In the genomic region with DNA sequence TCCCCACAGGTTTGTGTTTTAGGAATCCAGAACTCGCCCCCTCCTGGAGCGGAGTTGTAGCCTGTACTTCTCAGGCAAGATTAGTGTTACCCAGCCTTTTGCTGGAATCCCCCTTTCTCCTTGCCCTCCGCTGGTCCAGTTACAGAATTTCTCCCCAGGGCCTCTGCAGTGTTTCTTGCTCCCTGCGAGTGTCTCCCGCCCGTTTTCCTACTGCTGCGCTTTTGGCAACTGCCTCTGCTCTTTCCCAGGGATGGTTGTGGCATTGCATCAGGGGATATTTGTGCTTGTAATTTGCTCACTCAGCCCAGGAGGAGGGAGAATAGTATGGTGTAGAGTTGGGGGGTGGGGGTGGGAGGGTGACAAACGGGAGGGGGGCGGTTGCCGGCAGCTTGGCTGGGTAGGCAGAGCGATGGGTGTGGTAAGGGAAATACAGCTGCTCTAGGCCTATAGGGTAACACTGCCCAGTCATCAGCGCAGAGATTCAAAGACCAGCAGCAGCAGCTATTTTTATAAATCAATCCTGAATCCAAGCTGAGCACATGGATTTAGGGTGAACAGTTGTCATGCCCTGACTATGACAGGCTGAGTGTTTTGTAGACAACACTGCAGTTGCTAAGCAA, we compare ENCODE assay signal across 8 mouse cellular contexts. TPM values are rescaled to one million over a fixed set of nuclear protein-coding genes. Genes with fewer than 3 reads are reported as not detected.
A peak's percentile ranks its signal among the peaks of the same experiment; 100 is the strongest.
DNase-seq lines count a peak whose midpoint lies in the region; ATAC-seq lines count a peak whose summit lies in the region.

No protein-coding gene starts in this region.

- H3K4me1 ChIP-seq in intestine, embryonic 14.5 days (replicated peaks; ENCODE audit: control insufficient read depth, insufficient read depth, low read length) = peaks cover 7% of the 10 kb centered on the region
- H3K4me1 ChIP-seq in midbrain, embryonic 13.5 days (replicated peaks) = peaks cover 14% of the 10 kb centered on the region
- H3K4me1 ChIP-seq in stomach, embryonic 14.5 days (ENCODE audit: control insufficient read depth, insufficient read depth, low read length) = peaks cover 6% of the 10 kb centered on the region; the same call in 1 of the 2 replicates

- H3K27ac ChIP-seq in intestine, embryonic 14.5 days (ENCODE audit: low read depth) = peak overlapping the region; percentile 96
- H3K27ac ChIP-seq in midbrain, embryonic 13.5 days = peak overlapping the region; percentile 93
- H3K27ac ChIP-seq in stomach, embryonic 14.5 days (ENCODE audit: low read length) = peak overlapping the region; percentile 95

- H3K4me3 ChIP-seq in intestine, embryonic 14.5 days (ENCODE audit: low read depth, low read length) = peak overlapping the region; percentile 68
- peak overlapping the region; percentile 82 for H3K4me3 ChIP-seq in midbrain, embryonic 13.5 days (replicated peaks)
- peak overlapping the region; percentile 86 for H3K4me3 ChIP-seq in stomach, embryonic 14.5 days (ENCODE audit: low read depth, low read length)

- H3K4me2 ChIP-seq in intestine, embryonic 14.5 days (ENCODE audit: low read length) = peak overlapping the region; percentile 77
- peak overlapping the region; percentile 76 for H3K4me2 ChIP-seq in midbrain, embryonic 13.5 days (replicated peaks)
- H3K4me2 ChIP-seq in stomach, embryonic 14.5 days (replicated peaks; ENCODE audit: low read depth, low read length) = peak overlapping the region; percentile 64

- no peaks in the 10 kb centered on the region for H3K27me3 ChIP-seq in intestine, embryonic 14.5 days (replicated peaks; ENCODE audit: control insufficient read depth, insufficient read depth, low read length)
- no peaks in the 10 kb centered on the region for H3K27me3 ChIP-seq in midbrain, embryonic 13.5 days
- no peaks in the 10 kb centered on the region for H3K27me3 ChIP-seq in stomach, embryonic 14.5 days (ENCODE audit: control insufficient read depth, insufficient read depth, low read length)

- H3K9me3 ChIP-seq in intestine, embryonic 14.5 days (ENCODE audit: control insufficient read depth, low read length) = no peaks in the 10 kb centered on the region
- H3K9me3 ChIP-seq in midbrain, embryonic 13.5 days = no peaks in the 10 kb centered on the region
- no peaks in the 10 kb centered on the region for H3K9me3 ChIP-seq in stomach, embryonic 14.5 days (ENCODE audit: control insufficient read depth, low read depth, low read length)

- peak; percentile 34 for DNase-seq in cerebellum, adult 11 months
- peak; percentile 39 to 46 for DNase-seq in cerebellum, postnatal 36 days
- peak; percentile 52 for DNase-seq in gastrocnemius, postnatal 10 days
- peak; percentile 74 for DNase-seq in intestine, embryonic 14.5 days (ENCODE audit: low spot score)
- DNase-seq in left cerebral cortex, postnatal 4 days = peak; percentile 27

- intact Hi-C loops in left cerebral cortex, postnatal 4 days (cut with DNase I) = loop anchor here (5.0 kb wide), 1 partner anchor 41 kb away; no protein-coding TSS in a partner anchor

- H3K9ac ChIP-seq in intestine, embryonic 14.5 days (ENCODE audit: low read length) = peak overlapping the region; percentile 69
- peak overlapping the region; percentile 84 for H3K9ac ChIP-seq in midbrain, embryonic 13.5 days (replicated peaks)
- peak overlapping the region; percentile 79 for H3K9ac ChIP-seq in stomach, embryonic 14.5 days (replicated peaks; ENCODE audit: low read depth, low read length)

- ATAC-seq in cerebellum, adult (ENCODE audit: insufficient number of reproducible peaks, low FRiP score, low TSS enrichment) = no peak
- ATAC-seq in intestine, embryonic 14.5 days (replicated peaks; ENCODE audit: low FRiP score, low TSS enrichment, low read depth) = no peak
- ATAC-seq in midbrain, embryonic 13.5 days = no peak
- ATAC-seq in stomach, embryonic 14.5 days (ENCODE audit: insufficient number of reproducible peaks, insufficient read depth, low FRiP score, low read depth) = no peak

- 1% methylated on average over 12 of the region's 12 CpGs for WGBS in intestine, embryonic 14.5 days
- 1% methylated on average over 12 of the region's 12 CpGs for WGBS in midbrain, embryonic 13.5 days
- under 1% methylated on average over 12 of the region's 12 CpGs for WGBS in stomach, embryonic 14.5 days

- H3K36me3 ChIP-seq in intestine, embryonic 14.5 days (ENCODE audit: control insufficient read depth, insufficient read depth, low read length) = no peaks in the 10 kb centered on the region
- no peaks in the 10 kb centered on the region for H3K36me3 ChIP-seq in midbrain, embryonic 13.5 days
- no peaks in the 10 kb centered on the region for H3K36me3 ChIP-seq in stomach, embryonic 14.5 days (ENCODE audit: control insufficient read depth, insufficient read depth, low read length)

RNA-seq across cellular contexts. Expression of gene Map4, which starts 1.6 kb away (rescaled TPM):
- total RNA-seq in gastrocnemius, postnatal 10 days (2021) = 100 to 1,000 TPM; 466 to 507 TPM
- 60.8 and 67.1 TPM in 2 replicates for polyA plus RNA-seq in intestine, embryonic 14.5 days (2014; fragmentation: Nextera tagmentation; extraction: Ambion mirVana)
- 100 to 1,000 TPM; 477 to 488 TPM for total RNA-seq in left cerebral cortex, postnatal 4 days (2021)
- polyA plus RNA-seq in midbrain, embryonic 13.5 days (2015; fragmentation: Nextera tagmentation; extraction: Ambion mirVana) = 127 and 129 TPM in 2 replicates
- polyA plus RNA-seq in stomach, embryonic 14.5 days (2014; fragmentation: Nextera tagmentation; extraction: Ambion mirVana) = 62.0 and 65.2 TPM in 2 replicates

RNA-seq across cellular contexts. Expression of gene Cdc25a, which starts 57.5 kb away (rescaled TPM):
- total RNA-seq in gastrocnemius, postnatal 10 days (2021) = 1 to 10 TPM; 6.2 to 9.2 TPM
- 33.0 and 35.5 TPM in 2 replicates for polyA plus RNA-seq in intestine, embryonic 14.5 days (2014; fragmentation: Nextera tagmentation; extraction: Ambion mirVana)
- total RNA-seq in left cerebral cortex, postnatal 4 days (2021) = 10 to 100 TPM in 1 of 2 experiments, 1 to 10 TPM in 1; 9.9 to 10.3 TPM
- polyA plus RNA-seq in midbrain, embryonic 13.5 days (2015; fragmentation: Nextera tagmentation; extraction: Ambion mirVana) = 20.2 and 23.1 TPM in 2 replicates
- polyA plus RNA-seq in stomach, embryonic 14.5 days (2014; fragmentation: Nextera tagmentation; extraction: Ambion mirVana) = 25.2 and 29.8 TPM in 2 replicates
